Mouse (Mus musculus) duodenum, adult 2 months (tissue): ENCODE data around the gene Ubtd2. TPM values are rescaled to one million over a fixed set of nuclear protein-coding genes. Genes with fewer than 3 reads are reported as not detected.

Experiments used
- polyA plus RNA-seq: library from polyadenylated mRNA; depleted of rRNA; stranded (reverse); fragments of >200 nt; gene quantifications from 2 replicates; pipeline ENCODE4 v1.2.3, GENCODE M21; 2012; ENCODE audit warnings: low replicate concordance; rRNA removed

Gene Ubtd2
- polyA plus RNA-seq: 0.84 and 0.90 TPM in 2 replicates

DNA sequence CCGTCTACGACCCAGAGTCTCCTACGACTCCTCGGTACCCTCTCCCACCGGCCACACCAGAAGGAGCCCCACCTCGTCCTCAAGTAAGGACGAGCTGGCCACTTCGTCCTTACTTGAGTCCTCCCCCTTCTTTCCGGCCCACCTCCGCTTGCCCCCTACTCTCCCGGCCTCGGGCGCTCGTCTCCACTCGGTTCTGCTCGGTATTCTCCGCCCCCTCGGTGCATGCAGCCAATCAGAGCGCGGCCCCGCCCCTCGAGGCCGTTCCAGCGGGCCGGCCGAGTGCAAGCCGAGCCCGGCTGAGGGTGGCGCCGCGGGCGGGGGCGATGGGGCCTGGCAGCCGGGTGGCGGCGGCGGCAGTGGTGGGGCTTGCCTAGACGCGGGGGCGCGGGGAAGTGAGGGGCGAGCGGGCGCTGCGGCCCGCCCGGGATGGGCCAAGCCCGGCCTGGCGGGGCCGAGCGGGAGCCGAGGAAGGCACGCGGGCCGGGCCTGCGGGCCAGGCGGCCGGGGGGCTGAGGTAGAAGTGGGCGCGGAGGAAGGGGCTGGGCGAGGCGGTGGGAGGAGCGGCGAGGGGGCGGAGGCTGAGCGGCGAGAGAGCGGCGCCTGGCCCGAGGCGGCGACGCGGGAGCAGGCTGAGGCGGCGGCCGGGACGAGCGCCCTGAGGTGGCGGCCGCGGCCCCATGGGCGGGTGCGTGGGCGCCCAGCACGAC, at the start of gene Ubtd2:
Gene Ubtd2, plus strand, starts transcription at position 571 of the 707 bp plus-strand sequence.

DNA sequence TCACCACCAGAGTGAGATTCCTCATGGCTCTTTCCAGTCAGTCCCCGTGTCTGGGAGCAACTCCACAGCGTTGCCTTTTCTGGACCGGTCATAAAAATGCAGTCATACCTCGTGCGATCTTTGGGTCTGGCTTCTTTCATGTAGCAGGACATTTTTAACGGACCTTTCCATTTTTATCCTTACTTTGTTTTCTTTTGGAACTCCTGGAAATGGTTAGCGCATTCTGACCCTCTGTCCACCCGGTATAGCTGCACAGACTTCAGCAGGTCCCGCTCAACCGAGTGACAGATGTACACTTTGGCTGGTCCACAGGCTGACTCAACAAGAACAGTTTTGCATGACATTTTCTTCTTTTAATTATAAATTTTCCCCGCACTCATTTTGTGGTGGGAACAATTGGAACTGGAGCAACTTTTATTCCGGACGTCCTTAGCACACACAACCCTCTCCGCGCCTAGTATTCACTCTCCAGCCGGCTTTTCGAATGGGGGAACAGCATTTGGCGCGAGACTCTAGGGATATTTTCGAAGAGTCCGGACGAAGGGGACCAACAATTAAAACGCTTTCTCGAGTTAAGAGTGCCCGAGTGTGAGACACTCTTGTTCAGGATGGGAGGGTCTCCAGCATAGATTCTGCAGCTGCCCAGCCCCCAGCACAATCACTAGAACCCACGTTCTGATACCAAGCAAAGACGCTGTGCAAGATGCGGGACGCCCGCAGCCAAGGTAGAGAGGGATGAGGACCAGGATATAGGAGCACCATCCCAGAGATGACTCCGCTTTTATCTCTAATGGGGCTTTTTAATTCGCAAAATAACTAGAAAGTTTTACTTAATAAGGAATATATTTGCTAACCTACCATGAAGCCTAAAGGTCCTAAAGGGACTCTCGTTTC, 76.9 kb downstream of the Ubtd2 start, which contains the start of gene Efcab9:
Gene Efcab9, minus strand, starts transcription at position 211 of the 894 bp plus-strand sequence.

DNA sequence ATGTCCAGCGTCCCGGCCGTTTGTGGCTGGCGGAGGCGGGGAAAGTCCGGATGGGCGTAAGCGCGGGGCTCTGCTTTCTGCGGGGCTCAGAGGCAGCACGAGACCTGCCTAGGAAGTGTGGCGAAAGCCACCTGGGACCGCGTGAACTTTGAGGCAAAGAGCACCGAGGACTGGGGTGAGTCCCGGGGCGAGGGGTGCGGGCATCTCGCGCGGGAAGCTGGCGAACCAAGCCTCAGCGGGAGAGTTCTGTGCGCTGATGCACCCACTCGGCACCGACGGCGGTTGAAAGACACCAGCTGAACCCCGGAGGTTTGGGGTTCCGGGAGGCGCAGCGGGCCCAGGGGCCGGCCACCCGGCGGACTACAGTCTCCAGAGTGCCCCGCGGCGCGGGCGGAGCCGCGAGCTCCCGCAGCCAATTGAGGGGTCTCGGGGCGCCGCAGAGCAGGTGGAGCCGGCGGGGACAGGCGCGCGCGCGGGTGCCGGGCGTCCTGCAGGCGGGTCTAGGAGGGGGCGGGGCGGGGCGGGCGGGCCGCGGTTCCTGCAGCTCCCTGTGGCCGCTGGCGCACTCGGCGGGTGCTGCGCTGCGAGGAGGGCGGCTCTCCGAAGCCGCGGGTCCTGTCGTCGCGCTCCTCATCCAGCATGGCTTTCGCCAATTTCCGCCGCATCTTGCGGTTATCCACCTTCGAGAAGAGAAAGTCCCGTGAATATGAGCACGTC, 77.8 kb downstream of the Ubtd2 start, which contains the start of gene Stk10:
Gene Stk10, plus strand, starts transcription at position 541 of the 717 bp plus-strand sequence.

Other genes with a start within 250 kb of the Ubtd2 start
- 12.3 and 15.8 TPM in 2 replicates for gene Snrnp25, start 250.0 kb upstream of the Ubtd2 start, polyA plus RNA-seq
- gene Rhbdf1, start 233.1 kb upstream of the Ubtd2 start, polyA plus RNA-seq: 50.3 and 79.0 TPM in 2 replicates
- gene Mpg, start 228.9 kb upstream of the Ubtd2 start, polyA plus RNA-seq: 7.1 and 7.6 TPM in 2 replicates
- gene Nprl3, start 187.7 kb upstream of the Ubtd2 start, polyA plus RNA-seq: 40.1 and 54.2 TPM in 2 replicates
- gene Hba-x, start 179.0 kb upstream of the Ubtd2 start, polyA plus RNA-seq: not detected in 2 replicates
- gene Hba-a1, start 171.9 kb upstream of the Ubtd2 start, polyA plus RNA-seq: 672 and 2,221 TPM in 2 replicates
- not detected in 2 replicates for gene Hbq1b, start 168.4 kb upstream of the Ubtd2 start, polyA plus RNA-seq
- 448 and 2,655 TPM in 2 replicates for gene Hba-a2, start 158.9 kb upstream of the Ubtd2 start, polyA plus RNA-seq
- 0.28 TPM in 1 of 2 replicates, not detected in the other for gene Hbq1a, start 155.3 kb upstream of the Ubtd2 start, polyA plus RNA-seq
- gene Sh3pxd2b, start 107.5 kb upstream of the Ubtd2 start, polyA plus RNA-seq: 1.2 and 2.0 TPM in 2 replicates
- gene Efcab9, start 76.7 kb downstream of the Ubtd2 start, polyA plus RNA-seq: not detected in 2 replicates
- gene Stk10, start 77.9 kb downstream of the Ubtd2 start, polyA plus RNA-seq: 5.7 and 30.0 TPM in 2 replicates
- gene Fbxw11, start 187.4 kb downstream of the Ubtd2 start, polyA plus RNA-seq: 18.6 and 26.3 TPM in 2 replicates